Mouse (Mus musculus): ENCODE measurements at regions not wholly inside any gene's neighbourhood (a gene's known extent, or its start where the extent isn't known, plus 50 kb on each side); places are given as distances from the start of the nearest gene placed in this dataset.

- no peak for DNase-seq (ENCODE audit: low spot score in 2 of 2)
Observed at GRCm38 (mm10) chr9:101807249-101807648, 54.4 kb upstream of the 9630041A04Rik start.

GRCm38 (mm10) chr9:101796718-101797117 is 64.9 kb upstream of the 9630041A04Rik start:
- DNase-seq (ENCODE audit: low spot score in 2 of 2), result no peak

GRCm38 (mm10) chr9:101796063-101796462 is 65.6 kb upstream of the 9630041A04Rik start:
- DNase-seq (ENCODE audit: low spot score in 2 of 2), result no peak

- DNase-seq (ENCODE audit: low spot score in 2 of 2), result no peak
Observed at GRCm38 (mm10) chr9:101795436-101795835, 66.2 kb upstream of the 9630041A04Rik start.

GRCm38 (mm10) chr9:101790936-101791335 is 70.7 kb upstream of the 9630041A04Rik start:
- DNase-seq (ENCODE audit: low spot score in 2 of 2), result no peak

- DNase-seq (ENCODE audit: low spot score in 2 of 2), result no peak
Observed at GRCm38 (mm10) chr9:101740949-101741605, 120.6 kb upstream of the 9630041A04Rik start.

- no peak for DNase-seq (ENCODE audit: low spot score in 2 of 2)
Observed at GRCm38 (mm10) chr9:101739322-101739721, 122.3 kb upstream of the 9630041A04Rik start.

GRCm38 (mm10) chr9:101734271-101734670 is 127.4 kb upstream of the 9630041A04Rik start:
- DNase-seq (ENCODE audit: low spot score in 2 of 2), result no peak

- no peak for DNase-seq (ENCODE audit: low spot score in 2 of 2)
Observed at GRCm38 (mm10) chr9:101733611-101734225, 127.9 kb upstream of the 9630041A04Rik start.

- no peak for DNase-seq (ENCODE audit: low spot score in 2 of 2)
Observed at GRCm38 (mm10) chr9:101730136-101730535, 131.5 kb upstream of the 9630041A04Rik start.

- DNase-seq (ENCODE audit: low spot score in 2 of 2), result no peak
Observed at GRCm38 (mm10) chr9:101717911-101718310, 143.7 kb upstream of the 9630041A04Rik start.

- DNase-seq (ENCODE audit: low spot score in 2 of 2), result no peak
Observed at GRCm38 (mm10) chr9:101716326-101716725, 145.3 kb upstream of the 9630041A04Rik start.

- DNase-seq (ENCODE audit: low spot score in 2 of 2), result no peak
Observed at GRCm38 (mm10) chr9:101714805-101715204, 146.8 kb upstream of the 9630041A04Rik start.

GRCm38 (mm10) chr9:101710611-101711071 is 151.0 kb upstream of the 9630041A04Rik start:
- DNase-seq (ENCODE audit: low spot score in 2 of 2), result no peak

- DNase-seq (ENCODE audit: low spot score in 2 of 2), result no peak
Observed at GRCm38 (mm10) chr9:101700368-101700767, 161.3 kb upstream of the 9630041A04Rik start.

GRCm38 (mm10) chr9:101694054-101694453 is 167.6 kb upstream of the 9630041A04Rik start:
- DNase-seq (ENCODE audit: low spot score in 2 of 2), result no peak

GRCm38 (mm10) chr9:101691336-101691735 is 170.3 kb upstream of the 9630041A04Rik start:
- DNase-seq (ENCODE audit: low spot score in 2 of 2), result no peak

GRCm38 (mm10) chr9:101690916-101691315 is 170.7 kb upstream of the 9630041A04Rik start:
- DNase-seq (ENCODE audit: low spot score in 2 of 2), result no peak

GRCm38 (mm10) chr9:101690402-101690861 is 171.2 kb upstream of the 9630041A04Rik start:
- no peak for DNase-seq (ENCODE audit: low spot score in 2 of 2)

GRCm38 (mm10) chr9:101689532-101690401 is 171.9 kb upstream of the 9630041A04Rik start:
- DNase-seq (ENCODE audit: low spot score in 2 of 2), result peak; percentile 97 to 98

GRCm38 (mm10) chr9:101687226-101687625 is 174.4 kb upstream of the 9630041A04Rik start:
- DNase-seq (ENCODE audit: low spot score in 2 of 2), result no peak

GRCm38 (mm10) chr9:101677563-101677962 is 184.1 kb upstream of the 9630041A04Rik start:
- no peak for DNase-seq (ENCODE audit: low spot score in 2 of 2)

All from frontal cortex, postnatal 25 days (tissue).